Mouse (Mus musculus): ENCODE data around the gene Mansc4. TPM values are rescaled to one million over a fixed set of nuclear protein-coding genes. Genes with fewer than 3 reads are reported as not detected.

Gene Mansc4
- total RNA-seq, 2 experiments from 2014 or later, result 0.77 TPM; not detected in 1

DNA sequence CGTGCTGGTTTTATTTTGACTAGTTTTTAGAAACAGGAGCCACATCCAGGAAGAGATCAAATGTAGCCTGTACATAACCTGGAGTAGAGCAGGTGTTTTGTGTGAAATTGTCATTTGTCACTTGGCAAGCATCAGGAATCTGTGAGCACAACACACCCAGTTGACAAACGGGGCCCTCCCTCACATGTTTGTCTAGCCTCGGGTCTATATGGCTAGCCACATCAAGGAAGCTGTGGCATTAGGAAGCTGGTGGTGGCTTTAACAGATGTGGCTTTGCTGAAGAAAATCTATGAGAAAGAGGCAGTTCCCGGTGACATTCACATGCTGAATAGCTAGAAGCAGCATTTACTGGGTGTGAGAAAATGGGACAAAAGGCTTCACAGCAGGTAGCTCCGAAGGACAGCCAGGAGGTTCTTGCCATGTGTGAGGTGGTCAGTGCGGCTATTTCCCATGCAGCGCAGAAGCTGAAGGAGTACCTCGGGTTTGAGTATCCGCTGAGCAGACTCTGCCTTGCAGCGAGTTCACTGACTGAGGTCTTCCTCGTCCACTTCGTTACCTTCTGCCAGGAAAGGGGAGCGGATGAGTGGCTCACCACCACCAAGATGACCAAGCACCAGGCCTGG, 54.4 kb downstream of the Mansc4 start, which contains the start of gene Rep15:
Gene Rep15, plus strand, starts transcription at position 282 of the 623 bp plus-strand sequence.
- Histone ChIP-seq H3K4me3 (no peak within 1 kb of the TSS), H3K27ac (no peak within 1 kb of the TSS)
- no peak for TF ChIP-seq CTCF (conservative IDR thresholded peaks at IDR 0.05)
- DNase-seq (ENCODE audit: low spot score in 2 of 2), result no peak

DNA sequence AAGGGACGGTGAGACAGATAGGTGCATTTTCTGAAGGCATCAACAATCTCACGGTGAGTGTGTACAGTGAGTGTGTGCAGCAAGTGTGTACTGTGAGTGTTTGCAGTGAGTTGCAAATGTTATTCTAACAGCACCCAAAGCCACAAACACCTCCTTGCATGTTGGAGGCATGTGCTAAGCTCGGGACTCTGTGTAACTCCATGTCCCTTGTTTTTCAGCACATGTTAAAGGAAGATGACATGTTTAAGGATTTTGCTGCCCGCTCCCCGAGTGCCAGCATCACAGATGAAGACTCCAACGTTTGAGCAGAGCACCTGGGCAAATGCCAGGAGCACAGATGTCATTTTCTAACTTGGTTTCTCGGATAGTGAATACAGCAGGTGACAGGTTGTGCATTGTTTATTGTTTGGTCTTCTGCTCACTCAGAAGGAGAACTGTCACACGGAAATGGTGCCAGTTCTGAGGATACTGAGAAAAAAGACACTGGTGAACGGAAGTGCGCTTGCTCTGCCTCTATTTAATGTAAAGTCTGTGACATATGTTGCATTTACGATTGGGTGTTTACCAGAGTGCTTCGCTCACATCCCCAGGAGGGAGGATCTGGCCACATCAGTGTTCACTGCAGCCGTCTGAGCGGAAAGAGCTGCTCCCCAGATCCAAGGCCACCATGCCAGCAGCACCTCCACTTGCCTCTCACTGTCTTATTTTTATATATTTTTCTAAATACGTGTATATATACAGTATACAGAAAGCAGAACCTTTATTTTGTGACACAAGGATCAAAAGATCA, 56.5 kb downstream of the Mansc4 start:
- H3K4me3 ChIP-seq, result no peak overlapping the region

DNA sequence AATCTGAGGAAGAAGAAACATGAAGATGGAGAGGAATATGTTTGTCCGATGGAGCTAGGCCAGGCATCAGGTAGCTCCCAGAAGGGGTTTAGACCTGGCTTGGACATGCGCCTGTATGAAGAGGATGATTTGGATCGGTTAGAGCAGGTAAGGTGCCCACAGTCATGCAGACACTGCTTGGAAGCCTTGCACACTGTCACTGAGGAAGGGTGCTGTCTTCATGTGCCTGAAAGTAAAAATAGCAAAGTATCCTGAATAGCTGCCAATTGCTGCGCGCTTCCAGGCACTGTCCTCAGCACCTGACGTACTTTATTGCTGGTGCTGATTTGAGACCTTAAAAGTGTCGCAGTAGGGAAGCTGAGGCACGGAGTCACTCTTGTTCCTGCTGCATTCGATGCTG, 57.2 kb downstream of the Mansc4 start:
- no peak overlapping the region for H3K4me3 ChIP-seq
- no peak for DNase-seq (ENCODE audit: low spot score in 2 of 2)
- H3K27ac ChIP-seq, result no peak overlapping the region
- TF ChIP-seq CTCF (conservative IDR thresholded peaks at IDR 0.05), result no peak

More for the DNA sequence above, 56.5 kb downstream of the Mansc4 start:
- no peak for DNase-seq (ENCODE audit: low spot score in 2 of 2)
- no peak overlapping the region for H3K27ac ChIP-seq
- TF ChIP-seq CTCF (conservative IDR thresholded peaks at IDR 0.05), result no peak

DNA sequence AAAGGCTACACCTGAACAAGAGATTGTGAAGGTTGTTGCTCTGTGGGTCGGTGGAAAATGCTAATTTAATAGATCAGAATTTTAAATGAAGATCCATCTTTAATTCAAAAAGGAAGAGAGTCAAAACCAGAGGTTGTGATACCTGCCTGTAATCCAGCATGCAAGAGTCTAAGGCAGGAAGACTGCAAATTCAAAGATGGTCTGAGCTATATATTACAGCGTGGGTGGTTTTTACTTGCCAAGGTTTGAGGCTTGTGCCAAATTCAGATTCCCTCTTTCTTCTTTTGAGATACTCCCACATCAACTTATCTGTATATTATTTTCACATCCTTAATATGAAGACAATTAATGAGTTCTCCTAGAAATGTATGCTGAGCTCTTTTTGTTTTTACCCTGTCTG, 58.4 kb downstream of the Mansc4 start:
- H3K4me3 ChIP-seq, result no peak overlapping the region
- no peak overlapping the region for H3K27ac ChIP-seq
- DNase-seq (ENCODE audit: low spot score in 2 of 2), result no peak
- TF ChIP-seq CTCF (conservative IDR thresholded peaks at IDR 0.05), result no peak

Other genes starting within 250 kb of the Mansc4 start
- gene Smco2, start 236.9 kb downstream of the Mansc4 start, total RNA-seq (2021), result not detected
- gene Ppfibp1, start 198.5 kb downstream of the Mansc4 start, total RNA-seq (2021), result 10 to 100 TPM; 35.3 to 40.6 TPM
- gene 1700034J05Rik, start 132.6 kb downstream of the Mansc4 start, total RNA-seq (2021), result not detected
- gene Rep15, start 54.4 kb downstream of the Mansc4 start, total RNA-seq (2021), result 1 to 10 TPM; 1.1 to 2.1 TPM
- 10 to 100 TPM; 41.7 to 54.8 TPM for gene Mrps35, start 44.3 kb downstream of the Mansc4 start, total RNA-seq (2021)
- gene Klhl42, start 4.3 kb upstream of the Mansc4 start, total RNA-seq (2021), result 10 to 100 TPM; 17.3 to 19.8 TPM
- gene Pthlh, start 177.2 kb upstream of the Mansc4 start, total RNA-seq (2021), result 1 to 10 TPM; 1.4 to 2.0 TPM

Measured in layer of hippocampus, adult 2 months (tissue).